Mouse (Mus musculus) ES-Bruce4 (cell line): ENCODE data around the gene Wdr75.

ENCODE experiments used
- CTCF ChIP-seq: IDR thresholded peaks from one replicate; pipeline ENCODE4 v1.8.1; 2011; ENCODE audit warnings: low read depth, low read length
- POLR2A ChIP-seq: IDR thresholded peaks from one replicate; pipeline ENCODE4 v1.8.1; 2011; ENCODE audit warnings: low read length; ENCODE audit not compliant: insufficient read depth

DNA sequence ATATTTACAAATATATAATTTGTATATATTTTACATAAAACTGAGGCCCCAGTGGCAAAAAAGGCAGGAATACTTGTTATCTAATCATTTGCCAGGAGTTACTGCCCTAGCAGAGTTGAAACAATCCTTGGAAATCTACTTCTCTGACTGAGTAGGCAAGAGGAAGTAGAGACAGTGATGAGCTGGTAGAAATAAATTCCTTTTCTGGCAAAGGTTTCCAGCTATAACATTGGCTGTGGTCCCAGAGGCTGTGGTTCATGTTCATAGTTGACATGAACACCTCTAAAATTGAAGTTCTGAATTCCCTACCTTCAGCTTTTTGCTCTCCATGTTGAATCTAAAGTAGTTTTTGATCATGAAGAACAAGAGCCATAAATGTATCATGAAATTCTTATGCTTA lies 43.3 kb downstream of the Wdr75 start:
- TF ChIP-seq CTCF (no peak), POLR2A (no peak)
